Mouse (Mus musculus): ENCODE results near the gene Hephl1. TPM values are rescaled to one million over a fixed set of nuclear protein-coding genes. Genes with fewer than 3 reads are reported as not detected.
"Not testable (repeated sequence)": the region's sequence is repeated elsewhere in the genome, so short reads cannot be mapped to it uniquely, and the experiment has no call there.

Gene Hephl1
- total and polyA plus RNA-seq, 3 experiments = not detected

DNA sequence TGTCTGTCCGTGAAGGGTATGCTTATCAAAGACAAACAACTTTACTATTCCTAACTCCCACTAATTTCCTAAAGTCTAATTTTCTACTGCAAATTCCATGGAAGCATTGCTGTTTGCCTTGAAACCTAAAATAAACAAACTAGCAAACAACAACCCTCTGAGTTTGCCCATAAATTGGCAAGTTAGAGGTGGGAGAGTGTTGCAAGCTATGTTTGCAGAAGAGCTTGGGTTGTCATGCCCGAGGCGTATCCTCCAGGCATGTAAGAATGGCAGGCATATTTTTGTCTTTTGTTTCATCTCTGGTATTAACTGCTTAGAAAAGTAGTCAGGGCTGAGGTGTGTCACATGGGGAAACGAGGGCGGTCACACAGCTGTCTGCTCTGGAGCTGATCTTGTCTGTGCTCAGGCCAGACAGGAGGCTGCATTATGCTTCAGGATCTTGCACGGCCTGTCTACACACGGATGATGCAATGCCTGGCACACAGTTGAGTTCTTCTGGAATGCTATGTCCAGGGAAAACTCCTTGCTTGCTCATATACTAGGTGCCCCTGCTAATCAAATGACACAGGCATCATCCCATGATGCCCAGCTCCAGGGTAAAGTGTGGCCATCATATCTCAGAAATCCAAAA lies 10.3 kb downstream of the Hephl1 start:
- no peaks in the 10 kb centered on the region for H3K36me3 ChIP-seq (replicated peaks in 1 of 2; ENCODE audit: control insufficient read depth in 1 of 2, insufficient read depth in 1 of 2, low read length in 1 of 2)
- DNase-seq (ENCODE audit: extremely low read depth) = no peak
- H3K4me1 ChIP-seq (ENCODE audit: control insufficient read depth in 1 of 2, insufficient read depth in 2 of 2) = peaks cover 13 to 19% of the 10 kb centered on the region in 2 experiments
- TF ChIP-seq CHD1 (IDR thresholded peaks at IDR 0.05; ENCODE audit: low read depth, low read length) (no peak), ZNF384 (IDR thresholded peaks at IDR 0.05; ENCODE audit: low read depth, low read length) (no peak), MEF2A (IDR thresholded peaks at IDR 0.05; ENCODE audit: borderline replicate concordance, low read depth, low read length) (no peak), IRF4 (IDR thresholded peaks at IDR 0.05; ENCODE audit: low read depth, low read length) (no peak), NELFE (IDR thresholded peaks at IDR 0.05; ENCODE audit: low read depth, low read length) (no peak), SIN3A (IDR thresholded peaks at IDR 0.05; ENCODE audit: low read length) (no peak), RCOR1 (conservative IDR thresholded peaks at IDR 0.05; ENCODE audit: low read depth, low read length) (no peak), MXI1 (IDR thresholded peaks at IDR 0.05; ENCODE audit: low read depth, low read length) (no peak), CHD2 (IDR thresholded peaks at IDR 0.05; ENCODE audit: low read length) (no peak), MAX (IDR thresholded peaks at IDR 0.05; ENCODE audit: low read length) (no peak), ELF1 (IDR thresholded peaks at IDR 0.05; ENCODE audit: low read depth, low read length) (no peak)
- H3K9me3 ChIP-seq (replicated peaks; ENCODE audit: low read length) = no peaks in the 10 kb centered on the region
- no peak overlapping the region for H3K9ac ChIP-seq (ENCODE audit: insufficient read depth, low read depth)
- dilution Hi-C loops (cut with MboI; ENCODE audit: extremely low pct_ligation_motif_present, extremely low pct_unique_long_range_greater_than_20kb, low sequenced_read_pairs) = no loop called here
- in situ Hi-C loops (cut with MboI; ENCODE audit: low pct_ligation_motif_present, low pct_unique_long_range_greater_than_20kb, low sequenced_read_pairs) = no loop called here
- H3K4me3 ChIP-seq (replicated peaks in 1 of 3; ENCODE audit: low read depth in 2 of 3, low read length in 2 of 3, poor library complexity in 1 of 3) = no peak overlapping the region
- no peak overlapping the region for H3K27ac ChIP-seq (ENCODE audit: insufficient read depth, low read depth)
- H3K79me2 ChIP-seq (replicated peaks; ENCODE audit: control insufficient read depth, extremely low read depth, insufficient read depth, poor library complexity, severe bottlenecking) = no peaks in the 10 kb centered on the region
- no peaks in the 10 kb centered on the region for H3K27me3 ChIP-seq (replicated peaks)
- H3K4me2 ChIP-seq (ENCODE audit: insufficient read depth, low read depth, poor library complexity, severe bottlenecking) = no peak overlapping the region

DNA sequence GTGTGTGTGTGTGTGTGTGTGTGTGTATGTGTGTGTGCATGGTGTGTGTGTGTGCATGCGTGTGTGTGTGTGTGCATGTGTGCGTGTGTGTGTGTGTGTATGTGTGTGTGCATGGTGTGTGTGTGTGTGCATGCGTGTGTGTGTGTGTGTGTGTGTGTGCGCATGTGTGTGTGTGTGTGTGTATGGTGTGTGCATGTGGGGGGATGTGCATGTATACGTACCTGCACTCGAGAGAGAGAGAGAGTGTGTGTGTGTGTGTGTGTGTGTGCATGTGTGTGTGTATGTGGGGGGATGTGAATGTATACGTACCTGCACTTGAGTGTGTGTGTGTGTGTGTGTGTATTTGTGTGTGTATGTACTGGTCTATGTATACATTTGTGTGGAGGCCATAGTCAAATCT lies 13.5 kb downstream of the Hephl1 start:
- H3K9me3 ChIP-seq (replicated peaks; ENCODE audit: low read length); H3K4me3 ChIP-seq (replicated peaks in 1 of 3; ENCODE audit: low read depth in 2 of 3, low read length in 2 of 3, poor library complexity in 1 of 3); in situ Hi-C loops (cut with MboI; ENCODE audit: low pct_ligation_motif_present, low pct_unique_long_range_greater_than_20kb, low sequenced_read_pairs); DNase-seq (ENCODE audit: extremely low read depth); H3K36me3 ChIP-seq (replicated peaks in 1 of 2; ENCODE audit: control insufficient read depth in 1 of 2, insufficient read depth in 1 of 2, low read length in 1 of 2); H3K9ac ChIP-seq (ENCODE audit: insufficient read depth, low read depth); H3K79me2 ChIP-seq (replicated peaks; ENCODE audit: control insufficient read depth, extremely low read depth, insufficient read depth, poor library complexity, severe bottlenecking); dilution Hi-C loops (cut with MboI; ENCODE audit: extremely low pct_ligation_motif_present, extremely low pct_unique_long_range_greater_than_20kb, low sequenced_read_pairs); H3K27me3 ChIP-seq (replicated peaks); H3K27ac ChIP-seq (ENCODE audit: insufficient read depth, low read depth); H3K4me2 ChIP-seq (ENCODE audit: insufficient read depth, low read depth, poor library complexity, severe bottlenecking): not testable (repeated sequence)
- H3K4me1 ChIP-seq (ENCODE audit: control insufficient read depth in 1 of 2, insufficient read depth in 2 of 2) = peaks cover 4 to 14% of the 10 kb centered on the region in 2 experiments

DNA sequence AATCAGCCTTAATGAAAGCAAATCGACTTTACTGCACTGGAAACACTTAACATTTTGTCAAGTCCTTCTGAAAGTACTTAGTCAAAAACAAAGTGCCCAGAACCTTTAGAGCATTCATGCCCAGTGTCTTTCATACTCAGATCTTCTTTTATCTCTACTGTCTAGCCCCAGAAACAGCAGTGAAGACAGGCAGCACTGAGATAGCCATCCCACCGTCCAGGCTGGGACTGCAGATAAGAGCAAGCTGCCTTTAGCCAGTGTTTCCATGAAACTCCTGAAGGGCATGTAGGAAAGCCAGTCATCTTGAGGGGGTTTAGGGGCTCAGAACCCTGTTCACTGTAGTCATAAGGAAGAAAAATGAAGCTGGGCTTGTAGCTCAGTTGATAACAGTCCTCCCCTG lies 14.7 kb downstream of the Hephl1 start:
- no peaks in the 10 kb centered on the region for H3K27me3 ChIP-seq (replicated peaks)
- TF ChIP-seq ELF1 (IDR thresholded peaks at IDR 0.05; ENCODE audit: low read depth, low read length) = no peak
- TF ChIP-seq SIN3A (IDR thresholded peaks at IDR 0.05; ENCODE audit: low read length) = no peak
- no peak for TF ChIP-seq ZMIZ1 (IDR thresholded peaks at IDR 0.05; ENCODE audit: low read depth, low read length)
- no peak for TF ChIP-seq NELFE (IDR thresholded peaks at IDR 0.05; ENCODE audit: low read depth, low read length)
- no peaks in the 10 kb centered on the region for H3K9me3 ChIP-seq (replicated peaks; ENCODE audit: low read length)
- H3K4me2 ChIP-seq (ENCODE audit: insufficient read depth, low read depth, poor library complexity, severe bottlenecking) = no peak overlapping the region
- no peak for DNase-seq (ENCODE audit: extremely low read depth)
- dilution Hi-C loops (cut with MboI; ENCODE audit: extremely low pct_ligation_motif_present, extremely low pct_unique_long_range_greater_than_20kb, low sequenced_read_pairs) = no loop called here
- H3K4me1 ChIP-seq (ENCODE audit: control insufficient read depth in 1 of 2, insufficient read depth in 2 of 2) = peaks cover 4 to 9% of the 10 kb centered on the region in 2 experiments
- no peaks in the 10 kb centered on the region for H3K36me3 ChIP-seq (replicated peaks in 1 of 2; ENCODE audit: control insufficient read depth in 1 of 2, insufficient read depth in 1 of 2, low read length in 1 of 2)
- no peaks in the 10 kb centered on the region for H3K79me2 ChIP-seq (replicated peaks; ENCODE audit: control insufficient read depth, extremely low read depth, insufficient read depth, poor library complexity, severe bottlenecking)
- no peak overlapping the region for H3K9ac ChIP-seq (ENCODE audit: insufficient read depth, low read depth)
- H3K27ac ChIP-seq (ENCODE audit: insufficient read depth, low read depth) = no peak overlapping the region
- H3K4me3 ChIP-seq (replicated peaks in 1 of 3; ENCODE audit: low read depth in 2 of 3, low read length in 2 of 3, poor library complexity in 1 of 3) = no peak overlapping the region
- in situ Hi-C loops (cut with MboI; ENCODE audit: low pct_ligation_motif_present, low pct_unique_long_range_greater_than_20kb, low sequenced_read_pairs) = no loop called here
